Mouse (Mus musculus): ENCODE data around the gene Cd47. TPM values are rescaled to one million over a fixed set of nuclear protein-coding genes. Genes with fewer than 3 reads are reported as not detected.
A peak's percentile ranks its signal among the peaks of the same experiment; 100 is the strongest.

Gene Cd47
- total and polyA plus RNA-seq, 2 experiments from 2014 or later = 38.9 to 235 TPM

- no peak overlapping the region for H3K9ac ChIP-seq (replicated peaks; ENCODE audit: low read length)
- ATAC-seq = no peak
- WGBS = 38% methylated on average over 5 of the region's 5 CpGs
- H3K9me3 ChIP-seq (ENCODE audit: low read length) = no peaks in the 10 kb centered on the region
- no peak for TF ChIP-seq CTCF (IDR thresholded peaks at IDR 0.05; ENCODE audit: low read depth)
- 0 out of 2 replicates have a peak, but pooled peaks cover 3% of the 10 kb centered on the region for H3K4me1 ChIP-seq (ENCODE audit: insufficient read depth, low read length)
- no peak overlapping the region for H3K27ac ChIP-seq
- H3K4me3 ChIP-seq (ENCODE audit: low read length) = no peak overlapping the region
- no peak for DNase-seq (ENCODE audit: low spot score)
- H3K27me3 ChIP-seq (ENCODE audit: insufficient read depth, low read length) = no peaks in the 10 kb centered on the region
- no peaks in the 10 kb centered on the region for H3K36me3 ChIP-seq (ENCODE audit: insufficient read depth, low read length)
- no peak overlapping the region for H3K4me2 ChIP-seq (ENCODE audit: low read depth, low read length)
Observed at GRCm38 (mm10) chr16:49906066-49906465, 105.7 kb downstream of the Cd47 start.

GRCm38 (mm10) chr16:49906940-49907339, 106.6 kb downstream of the Cd47 start:
- Histone ChIP-seq H3K4me1 (ENCODE audit: insufficient read depth, low read length) (0 out of 2 replicates have a peak, but pooled peaks cover 3% of the 10 kb centered on the region), H3K9me3 (ENCODE audit: low read length) (no peaks in the 10 kb centered on the region), H3K27me3 (ENCODE audit: insufficient read depth, low read length) (no peaks in the 10 kb centered on the region), H3K36me3 (ENCODE audit: insufficient read depth, low read length) (no peaks in the 10 kb centered on the region), H3K27ac (no peak overlapping the region), H3K9ac (replicated peaks; ENCODE audit: low read length) (no peak overlapping the region), H3K4me3 (ENCODE audit: low read length) (no peak overlapping the region), H3K4me2 (ENCODE audit: low read depth, low read length) (no peak overlapping the region)
- ATAC-seq = no peak
- no peak for TF ChIP-seq CTCF (IDR thresholded peaks at IDR 0.05; ENCODE audit: low read depth)
- 88% methylated on average over 2 of the region's 2 CpGs for WGBS
- DNase-seq (ENCODE audit: low spot score) = no peak

- TF ChIP-seq CTCF (IDR thresholded peaks at IDR 0.05; ENCODE audit: low read depth) = no peak
- H3K9ac ChIP-seq (replicated peaks; ENCODE audit: low read length) = no peak overlapping the region
- H3K27ac ChIP-seq = no peak overlapping the region
- no peaks in the 10 kb centered on the region for H3K27me3 ChIP-seq (ENCODE audit: insufficient read depth, low read length)
- no peak overlapping the region for H3K4me3 ChIP-seq (ENCODE audit: low read length)
- no peaks in the 10 kb centered on the region for H3K36me3 ChIP-seq (ENCODE audit: insufficient read depth, low read length)
- ATAC-seq (no peak), DNase-seq (ENCODE audit: low spot score) (no peak)
- H3K9me3 ChIP-seq (ENCODE audit: low read length) = no peaks in the 10 kb centered on the region
- WGBS = 57% methylated on average over 4 of the region's 4 CpGs
- no peak overlapping the region for H3K4me2 ChIP-seq (ENCODE audit: low read depth, low read length)
- H3K4me1 ChIP-seq (ENCODE audit: insufficient read depth, low read length) = 0 out of 2 replicates have a peak, but pooled peaks cover 3% of the 10 kb centered on the region
Observed at GRCm38 (mm10) chr16:49907356-49907755, 107.0 kb downstream of the Cd47 start.

DNA sequence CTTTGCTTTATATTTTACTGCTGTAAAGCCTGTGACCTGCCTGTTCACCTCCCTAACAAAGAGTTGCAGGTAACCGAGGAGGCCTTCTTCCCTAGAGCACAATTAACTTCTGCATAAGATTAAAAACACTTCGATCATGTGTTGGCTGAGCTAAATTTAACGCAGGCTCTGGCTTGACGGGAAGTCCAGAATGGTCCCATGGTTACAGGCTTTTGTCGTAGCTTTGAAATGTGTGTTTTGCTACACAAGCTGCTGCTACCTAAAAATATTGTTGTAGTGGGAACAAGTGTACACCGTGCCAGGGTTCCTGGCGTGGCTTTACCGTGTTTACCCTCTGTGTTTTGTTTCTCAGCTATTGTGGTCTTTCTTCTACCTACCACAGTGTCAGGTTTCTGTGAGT, 109.2 kb downstream of the Cd47 start:
- no peak for TF ChIP-seq CTCF (IDR thresholded peaks at IDR 0.05; ENCODE audit: low read depth)
- DNase-seq (ENCODE audit: low spot score) (no peak), ATAC-seq (no peak)

GRCm38 (mm10) chr16:49914094-49914493, 113.8 kb downstream of the Cd47 start:
- Histone ChIP-seq H3K27me3 (ENCODE audit: insufficient read depth, low read length) (no peaks in the 10 kb centered on the region), H3K27ac (no peak overlapping the region), H3K9ac (replicated peaks; ENCODE audit: low read length) (no peak overlapping the region), H3K4me2 (ENCODE audit: low read depth, low read length) (no peak overlapping the region), H3K4me3 (ENCODE audit: low read length) (no peak overlapping the region), H3K4me1 (ENCODE audit: insufficient read depth, low read length) (no peaks in the 10 kb centered on the region), H3K9me3 (ENCODE audit: low read length) (no peaks in the 10 kb centered on the region), H3K36me3 (ENCODE audit: insufficient read depth, low read length) (no peaks in the 10 kb centered on the region)
- no peak for ATAC-seq
- DNase-seq (ENCODE audit: low spot score) = no peak
- TF ChIP-seq CTCF (IDR thresholded peaks at IDR 0.05; ENCODE audit: low read depth) = no peak
- WGBS = 89% methylated on average over 2 of the region's 2 CpGs

More for the DNA sequence above, 109.2 kb downstream of the Cd47 start:
- 51% methylated on average over 8 of the region's 8 CpGs for WGBS
- Histone ChIP-seq H3K27me3 (ENCODE audit: insufficient read depth, low read length) (no peaks in the 10 kb centered on the region), H3K9ac (replicated peaks; ENCODE audit: low read length) (no peak overlapping the region), H3K4me2 (ENCODE audit: low read depth, low read length) (no peak overlapping the region), H3K4me1 (ENCODE audit: insufficient read depth, low read length) (0 out of 2 replicates have a peak, but pooled peaks cover 3% of the 10 kb centered on the region), H3K9me3 (ENCODE audit: low read length) (no peaks in the 10 kb centered on the region), H3K27ac (no peak overlapping the region), H3K36me3 (ENCODE audit: insufficient read depth, low read length) (no peaks in the 10 kb centered on the region), H3K4me3 (ENCODE audit: low read length) (no peak overlapping the region)

- H3K27me3 ChIP-seq (ENCODE audit: insufficient read depth, low read length) = no peaks in the 10 kb centered on the region
- H3K36me3 ChIP-seq (ENCODE audit: insufficient read depth, low read length) = no peaks in the 10 kb centered on the region
- no peak overlapping the region for H3K4me2 ChIP-seq (ENCODE audit: low read depth, low read length)
- no peak overlapping the region for H3K9ac ChIP-seq (replicated peaks; ENCODE audit: low read length)
- H3K4me3 ChIP-seq (ENCODE audit: low read length) = no peak overlapping the region
- no peaks in the 10 kb centered on the region for H3K4me1 ChIP-seq (ENCODE audit: insufficient read depth, low read length)
- ATAC-seq = peak; percentile 52; the same call in 1 of the 2 replicates
- 65% methylated on average over 11 of the region's 11 CpGs for WGBS
- TF ChIP-seq CTCF (IDR thresholded peaks at IDR 0.05; ENCODE audit: low read depth) = no peak
- no peaks in the 10 kb centered on the region for H3K9me3 ChIP-seq (ENCODE audit: low read length)
- no peak overlapping the region for H3K27ac ChIP-seq
- no peak for DNase-seq (ENCODE audit: low spot score)
Observed at GRCm38 (mm10) chr16:49915532-49916476, 115.5 kb downstream of the Cd47 start.

GRCm38 (mm10) chr16:49920191-49920590, 119.9 kb downstream of the Cd47 start:
- DNase-seq (ENCODE audit: low spot score) (no peak), ATAC-seq (no peak)
- WGBS = 77% methylated on average over 10 of the region's 10 CpGs
- TF ChIP-seq CTCF (IDR thresholded peaks at IDR 0.05; ENCODE audit: low read depth) = no peak
- H3K4me1 ChIP-seq (ENCODE audit: insufficient read depth, low read length) = no peaks in the 10 kb centered on the region
- H3K9me3 ChIP-seq (ENCODE audit: low read length) = no peaks in the 10 kb centered on the region
- H3K27me3 ChIP-seq (ENCODE audit: insufficient read depth, low read length) = no peaks in the 10 kb centered on the region
- no peak overlapping the region for H3K4me2 ChIP-seq (ENCODE audit: low read depth, low read length)
- no peak overlapping the region for H3K27ac ChIP-seq
- H3K4me3 ChIP-seq (ENCODE audit: low read length) = no peak overlapping the region
- H3K36me3 ChIP-seq (ENCODE audit: insufficient read depth, low read length) = no peaks in the 10 kb centered on the region
- no peak overlapping the region for H3K9ac ChIP-seq (replicated peaks; ENCODE audit: low read length)

All from hindbrain, postnatal 0 days (tissue).